Mouse (Mus musculus): ENCODE data around the gene Gm21190. TPM values are rescaled to one million over a fixed set of nuclear protein-coding genes. Genes with fewer than 3 reads are reported as not detected.

Gm21190 gene
- polyA plus RNA-seq (2017; shearing (Covaris generic)), result not detected

DNA sequence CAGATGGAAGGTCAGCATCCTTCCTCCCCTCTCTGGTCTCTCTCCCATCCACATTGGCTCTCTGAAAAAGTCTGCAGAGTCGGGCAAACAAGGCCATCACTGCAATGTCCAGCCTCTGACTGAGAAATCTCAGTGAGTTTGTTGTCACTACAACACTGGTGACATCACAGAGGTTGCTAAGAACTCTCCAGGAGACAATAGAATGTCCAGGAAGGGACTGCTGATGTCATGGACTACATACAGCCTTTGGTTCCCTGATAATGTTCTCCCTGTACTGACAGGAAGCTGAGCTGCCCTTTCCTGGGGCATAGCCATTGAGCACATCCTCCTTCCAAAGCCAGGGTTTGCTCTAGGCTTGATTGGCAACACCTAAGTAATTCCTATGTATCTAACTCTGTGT, at the start of gene Gm21190:
TSS of gene Gm21190 (minus strand) at position 101 of the 400 bp plus-strand sequence.

DNA sequence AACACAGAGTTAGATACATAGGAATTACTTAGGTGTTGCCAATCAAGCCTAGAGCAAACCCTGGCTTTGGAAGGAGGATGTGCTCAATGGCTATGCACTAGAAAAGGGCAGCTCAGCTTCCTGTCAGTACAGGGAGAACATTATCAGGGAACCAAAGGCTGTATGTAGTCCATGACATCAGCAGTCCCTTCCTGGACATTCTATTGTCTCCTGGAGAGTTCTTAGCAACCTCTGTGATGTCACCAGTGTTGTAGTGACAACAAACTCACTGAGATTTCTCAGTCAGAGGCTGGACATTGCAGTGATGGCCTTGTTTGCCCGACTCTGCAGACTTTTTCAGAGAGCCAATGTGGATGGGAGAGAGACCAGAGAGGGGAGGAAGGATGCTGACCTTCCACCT, 48.0 kb upstream of the Gm21190 start, which contains the start of gene Gm21083:
TSS of gene Gm21083 (plus strand) at position 301 of the 400 bp plus-strand sequence.

DNA sequence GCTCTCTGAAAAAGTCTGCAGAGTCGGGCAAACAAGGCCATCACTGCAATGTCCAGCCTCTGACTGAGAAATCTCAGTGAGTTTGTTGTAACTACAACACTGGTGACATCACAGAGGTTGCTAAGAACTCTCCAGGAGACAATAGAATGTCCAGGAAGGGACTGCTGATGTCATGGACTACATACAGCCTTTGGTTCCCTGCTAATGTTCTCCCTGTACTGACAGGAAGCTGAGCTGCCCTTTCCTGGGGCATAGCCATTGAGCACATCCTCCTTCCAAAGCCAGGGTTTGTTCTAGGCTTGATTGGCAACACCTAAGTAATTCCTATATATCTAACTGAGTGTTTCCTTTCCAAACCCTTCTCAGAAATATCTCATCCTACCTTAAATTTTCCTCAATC, 52.6 kb downstream of the Gm21190 start, which contains the start of gene Gm21149:
TSS of gene Gm21149 (minus strand) at position 101 of the 400 bp plus-strand sequence.

Other genes with a start within 250 kb of the Gm21190 start
- gene Gm21149, start 52.7 kb downstream of the Gm21190 start, polyA plus RNA-seq (2017; shearing (Covaris generic)), result not detected
- not detected for gene Gm21083, start 48.1 kb upstream of the Gm21190 start, polyA plus RNA-seq (2017; shearing (Covaris generic))
- gene Speer4d, start 89.8 kb upstream of the Gm21190 start, polyA plus RNA-seq (2017; shearing (Covaris generic)), result not detected
- gene 4930572O03Rik, start 127.8 kb upstream of the Gm21190 start, polyA plus RNA-seq (2017; shearing (Covaris generic)), result not detected
- gene Speer4c, start 185.0 kb upstream of the Gm21190 start, polyA plus RNA-seq (2017; shearing (Covaris generic)), result not detected

All from CD4-positive, CD25-positive, alpha-beta regulatory T cell, adult 9 weeks (primary cell).